Mouse (Mus musculus) limb, embryonic 12.5 days (tissue): ENCODE data around the gene Rcc1. TPM values are rescaled to one million over a fixed set of nuclear protein-coding genes. Genes with fewer than 3 reads are reported as not detected.
"Not testable (repeated sequence)": the region's sequence is repeated elsewhere in the genome, so short reads cannot be mapped to it uniquely, and the experiment has no call there.

Experiments
- ATAC-seq: fragments of 200-750 bp; cut with Nextera tagmentation; 2 replicates; pipeline ENCODE4 v1.8.0; 2017; ENCODE audit warnings: low read depth, moderate TSS enrichment; ENCODE audit not compliant: insufficient number of reproducible peaks, insufficient read depth, low FRiP score, low TSS enrichment
- H3K27ac ChIP-seq: fragments of 300-500 bp; sonication (generic); 2 replicates; pipeline ENCODE4 v1.5.1; 2016; ENCODE audit warnings: mild to moderate bottlenecking, moderate library complexity
- H3K27me3 ChIP-seq: fragments of 300-500 bp; sonication (generic); 2 replicates; pipeline ENCODE4 v1.6.1; 2016; ENCODE audit warnings: mild to moderate bottlenecking, moderate library complexity
- H3K36me3 ChIP-seq: fragments of 300-500 bp; sonication (generic); 2 replicates; pipeline ENCODE4 v1.6.1; 2016; ENCODE audit warnings: mild to moderate bottlenecking, moderate library complexity
- H3K4me1 ChIP-seq: fragments of 300-500 bp; sonication (generic); replicated peaks from 2 replicates; pipeline ENCODE4 v1.6.1; 2016
- H3K4me2 ChIP-seq: fragments of 300-500 bp; sonication (generic); 2 replicates; pipeline ENCODE4 v1.6.1; 2016; ENCODE audit warnings: mild to moderate bottlenecking, moderate library complexity
- H3K4me3 ChIP-seq: fragments of 300-500 bp; sonication (generic); replicated peaks from 2 replicates; pipeline ENCODE4 v1.5.1; 2016; ENCODE audit warnings: mild to moderate bottlenecking
- H3K9ac ChIP-seq: fragments of 300-500 bp; sonication (generic); replicated peaks from 2 replicates; pipeline ENCODE4 v1.6.1; 2016; ENCODE audit warnings: mild to moderate bottlenecking, moderate library complexity
- H3K9me3 ChIP-seq: fragments of 300-500 bp; sonication (generic); 2 replicates; pipeline ENCODE4 v1.6.1; 2016; ENCODE audit warnings: mild to moderate bottlenecking, moderate library complexity
- WGBS: fragments of 180-500 bp; shearing (Covaris S2); methylation state at CpG from one replicate; pipeline ENCODE4 v1.1.7; 2016; 5-methylcytosine and 5-hydroxymethylcytosine counted together
- polyA plus RNA-seq: library from polyadenylated mRNA; unstranded; fragments of >200 nt; fragmentation: Nextera tagmentation; extraction: Ambion mirVana; gene quantifications from 2 replicates; pipeline ENCODE4 v1.2.1, GENCODE M21; 2016

Gene Rcc1
- polyA plus RNA-seq, 1 experiment from 2014 or later, result 102 TPM

DNA sequence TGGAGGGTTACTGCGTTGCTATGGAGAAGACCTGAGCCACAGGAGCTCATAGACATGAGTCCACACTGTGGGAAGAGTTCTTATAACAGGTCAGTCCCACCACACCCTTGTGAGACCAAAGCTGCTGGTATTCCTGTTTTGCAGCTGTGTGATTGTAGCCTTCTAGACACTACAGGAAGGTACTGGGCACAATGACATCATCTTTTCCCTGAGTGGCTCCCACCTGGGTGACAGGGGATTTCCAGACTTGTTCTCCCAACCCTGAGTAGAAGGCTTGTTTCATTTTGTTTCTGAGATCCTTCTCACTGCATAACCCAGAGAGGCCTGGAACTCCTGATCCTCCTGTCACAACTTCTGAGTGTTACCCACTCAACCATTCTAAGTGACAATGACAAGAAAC, 53.6 kb downstream of the Rcc1 start:
- Histone ChIP-seq H3K4me3 (no peak overlapping the region), H3K9me3 (no peaks in the 10 kb centered on the region), H3K4me1 (peaks cover 8% of the 10 kb centered on the region), H3K9ac (no peak overlapping the region), H3K27ac (no peak overlapping the region), H3K36me3 (no peaks in the 10 kb centered on the region), H3K4me2 (no peak overlapping the region), H3K27me3 (no peaks in the 10 kb centered on the region)
- no peak for ATAC-seq
- WGBS, result 92% methylated on average over 1 of the region's 1 CpGs

DNA sequence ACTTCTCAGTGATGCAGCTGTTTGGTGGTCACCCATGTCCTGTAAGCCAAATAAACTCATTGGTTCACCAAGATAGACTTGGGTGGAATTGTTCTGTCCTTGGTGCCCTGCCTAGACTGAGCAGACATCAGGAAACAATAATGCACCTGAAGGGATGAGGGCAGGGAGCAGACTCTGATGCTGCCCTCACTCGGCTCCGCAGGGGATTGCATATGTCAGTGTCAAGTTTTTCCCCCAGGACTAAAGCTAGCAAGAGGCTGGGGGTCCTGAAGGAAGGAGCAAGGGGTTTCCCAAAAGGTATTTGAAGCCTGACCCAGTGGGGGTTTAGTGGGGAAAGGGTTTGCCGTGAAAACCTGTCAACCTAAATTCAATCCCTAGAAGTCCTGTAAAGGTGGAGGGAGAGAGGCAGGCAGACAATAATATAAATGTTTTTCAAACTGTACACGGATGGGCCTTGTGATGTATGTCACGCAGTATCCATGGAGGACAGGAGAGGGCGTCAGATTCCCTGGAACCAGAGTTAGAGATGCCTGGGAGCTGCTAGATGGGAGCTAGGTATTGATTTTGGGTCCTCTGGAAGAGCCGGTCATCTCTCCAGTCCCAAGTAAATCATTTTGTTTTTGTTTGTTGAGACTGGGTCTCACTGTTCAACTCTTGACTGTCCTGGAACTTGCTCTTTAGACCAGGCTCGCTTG, 57.6 kb downstream of the Rcc1 start:
- Histone ChIP-seq H3K36me3 (peaks cover 39% of the 10 kb centered on the region), H3K9me3 (0 out of 2 replicates have a peak, but pooled peaks cover 4% of the 10 kb centered on the region), H3K27ac (no peak overlapping the region), H3K9ac (no peak overlapping the region), H3K27me3 (no peaks in the 10 kb centered on the region), H3K4me2 (no peak overlapping the region), H3K4me3 (no peak overlapping the region), H3K4me1 (no peaks in the 10 kb centered on the region)
- WGBS, result 49% methylated on average over 8 of the region's 8 CpGs
- ATAC-seq, result no peak

DNA sequence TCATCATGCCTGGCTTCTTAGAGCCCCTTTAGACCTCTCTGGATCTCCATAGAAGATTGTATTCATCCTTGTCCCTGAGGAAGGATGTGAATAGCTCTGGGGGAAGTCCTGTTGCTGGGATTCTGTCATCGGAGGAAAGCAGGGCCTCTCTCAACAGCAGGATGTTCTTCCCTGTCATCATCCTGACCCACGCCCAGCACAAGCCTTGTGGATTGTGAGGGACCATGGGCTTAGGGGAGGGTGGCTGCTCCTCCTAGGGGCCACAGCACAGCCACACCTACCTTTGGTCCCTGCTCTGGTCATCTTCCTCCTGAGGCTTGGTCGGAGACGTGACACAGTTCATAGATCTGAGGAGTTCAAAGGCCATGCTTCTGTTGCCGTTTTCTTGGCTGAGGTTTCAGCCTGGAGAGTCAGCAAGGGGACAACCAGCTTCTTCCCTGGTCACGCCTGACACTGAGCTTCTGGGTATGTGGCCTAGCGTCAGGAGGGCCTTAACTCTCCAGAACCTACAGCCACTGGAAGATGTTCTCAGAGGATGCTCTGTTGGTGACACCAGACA, 59.6 kb downstream of the Rcc1 start:
- no peaks in the 10 kb centered on the region for H3K4me1 ChIP-seq
- H3K27me3 ChIP-seq, result no peaks in the 10 kb centered on the region
- H3K36me3 ChIP-seq, result peaks cover 54% of the 10 kb centered on the region
- H3K9me3 ChIP-seq, result 0 out of 2 replicates have a peak, but pooled peaks cover 4% of the 10 kb centered on the region
- H3K9ac ChIP-seq, result no peak overlapping the region
- H3K4me2 ChIP-seq, result no peak overlapping the region
- H3K27ac ChIP-seq, result no peak overlapping the region
- no peak overlapping the region for H3K4me3 ChIP-seq
- no peak for ATAC-seq
- 86% methylated on average over 7 of the region's 7 CpGs for WGBS

DNA sequence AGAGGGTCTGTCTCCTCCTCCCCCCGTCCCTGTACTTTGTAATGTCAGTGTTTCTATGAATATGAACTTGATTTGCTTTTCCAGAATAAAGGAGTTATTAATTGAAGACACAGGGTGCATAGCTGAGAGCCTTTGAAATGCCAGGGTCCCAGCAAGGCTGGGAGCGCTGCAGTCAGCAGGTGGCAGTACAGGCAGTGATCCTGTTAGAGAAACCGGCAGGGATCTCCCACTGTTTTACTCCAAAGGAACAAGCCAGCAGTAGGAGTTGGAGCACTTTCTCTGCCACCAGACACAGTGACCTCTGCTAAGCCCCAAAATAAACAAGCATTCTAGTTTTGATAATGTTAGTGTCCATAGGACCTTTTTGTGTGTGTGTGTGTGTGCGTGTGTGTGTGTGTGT, 60.4 kb downstream of the Rcc1 start:
- H3K4me2 ChIP-seq, result no peak overlapping the region
- ATAC-seq, result no peak
- H3K4me1 ChIP-seq, result no peaks in the 10 kb centered on the region
- H3K36me3 ChIP-seq, result peaks cover 54% of the 10 kb centered on the region
- whole genome bisulfite sequencing, result 46% methylated on average over 4 of the region's 4 CpGs
- no peaks in the 10 kb centered on the region for H3K27me3 ChIP-seq
- no peak overlapping the region for H3K9ac ChIP-seq
- no peak overlapping the region for H3K4me3 ChIP-seq
- H3K27ac ChIP-seq, result no peak overlapping the region
- H3K9me3 ChIP-seq, result 0 out of 2 replicates have a peak, but pooled peaks cover 4% of the 10 kb centered on the region

DNA sequence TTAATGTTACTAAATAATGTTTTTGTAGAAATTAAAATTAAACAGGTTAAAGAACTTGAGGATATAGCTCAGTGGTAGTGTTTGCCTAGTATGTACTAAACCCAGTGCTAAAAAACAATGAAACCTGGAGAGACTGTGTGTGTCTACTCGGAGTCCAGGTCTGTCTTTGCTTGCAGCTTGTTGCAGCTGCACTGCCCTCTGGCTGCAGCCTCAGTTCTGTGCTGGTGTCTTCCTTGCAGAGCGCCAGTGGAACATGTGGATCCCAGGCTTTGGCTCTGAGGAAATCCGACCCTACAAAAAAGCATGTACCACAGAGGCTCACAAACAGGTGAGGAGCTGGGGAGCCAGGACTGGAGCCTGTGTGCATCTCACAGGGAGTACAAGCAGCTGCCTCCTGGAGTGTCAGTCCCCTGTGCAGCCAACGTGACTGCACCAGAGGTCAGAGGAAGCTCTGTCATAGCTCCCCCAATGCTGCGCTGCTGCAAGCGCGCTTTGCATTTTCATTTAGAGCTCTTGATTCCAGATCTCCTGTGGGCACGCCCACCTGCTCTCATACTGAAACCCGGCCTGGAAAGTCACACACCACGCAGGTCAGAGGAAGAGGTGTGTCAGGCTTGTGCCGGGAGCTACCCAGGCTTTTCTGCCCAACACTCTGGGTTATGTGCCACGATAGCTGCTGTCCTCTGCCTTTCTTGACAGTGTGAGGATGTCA, 61.6 kb downstream of the Rcc1 start:
- no peak overlapping the region for H3K4me3 ChIP-seq
- no peak overlapping the region for H3K4me2 ChIP-seq
- H3K4me1 ChIP-seq, result no peaks in the 10 kb centered on the region
- H3K27me3 ChIP-seq, result no peaks in the 10 kb centered on the region
- 83% methylated on average over 12 of the region's 12 CpGs for WGBS
- no peak overlapping the region for H3K27ac ChIP-seq
- ATAC-seq, result no peak
- H3K36me3 ChIP-seq, result peaks cover 59% of the 10 kb centered on the region
- no peak overlapping the region for H3K9ac ChIP-seq
- 0 out of 2 replicates have a peak, but pooled peaks cover 4% of the 10 kb centered on the region for H3K9me3 ChIP-seq

DNA sequence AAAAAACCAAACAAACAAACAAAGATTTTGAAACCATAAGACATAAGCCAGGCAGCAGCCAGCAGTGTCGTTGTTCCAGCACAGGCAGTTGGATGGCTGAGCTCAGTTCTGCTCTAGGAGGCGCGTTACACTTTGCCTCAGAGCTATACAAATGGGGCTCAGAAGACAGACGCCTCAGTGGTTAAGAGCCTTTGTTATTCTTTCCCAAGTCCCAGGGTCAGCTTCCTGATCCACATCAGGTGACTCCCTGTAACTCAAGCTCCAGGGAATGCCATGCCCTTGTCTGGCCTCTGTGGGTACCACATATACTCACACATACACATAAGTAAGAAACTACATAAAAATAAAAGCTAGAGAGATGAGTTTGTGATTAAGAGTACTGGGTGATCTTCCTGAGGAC, 62.3 kb downstream of the Rcc1 start:
- Histone ChIP-seq H3K27me3 (no peaks in the 10 kb centered on the region), H3K36me3 (peaks cover 66% of the 10 kb centered on the region), H3K4me3 (no peak overlapping the region), H3K4me1 (no peaks in the 10 kb centered on the region), H3K4me2 (no peak overlapping the region), H3K9ac (no peak overlapping the region), H3K9me3 (0 out of 2 replicates have a peak, but pooled peaks cover 4% of the 10 kb centered on the region), H3K27ac (no peak overlapping the region)
- ATAC-seq, result no peak
- WGBS, result 92% methylated on average over 4 of the region's 4 CpGs

DNA sequence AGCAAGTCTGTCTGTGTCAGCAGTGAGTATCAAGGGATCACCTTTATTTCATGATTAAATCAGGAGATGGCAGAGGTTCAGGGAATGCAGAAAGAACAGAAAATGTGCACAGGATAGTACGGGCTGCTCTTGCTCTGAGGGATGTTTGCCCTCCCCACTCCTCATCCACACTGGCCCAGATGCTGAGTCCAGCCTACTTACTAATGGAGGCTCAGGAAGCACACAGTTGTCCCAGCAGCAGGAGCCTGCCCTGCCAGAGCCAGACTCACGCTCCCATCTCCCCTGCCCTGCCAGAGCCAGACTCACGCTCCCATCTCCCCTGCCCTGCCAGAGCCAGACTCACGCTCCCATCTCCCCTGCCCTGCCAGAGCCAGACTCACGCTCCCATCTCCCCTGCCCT, 64.6 kb downstream of the Rcc1 start:
- not testable (repeated sequence) for H3K9ac ChIP-seq, H3K4me3 ChIP-seq, ATAC-seq, H3K27ac ChIP-seq, H3K27me3 ChIP-seq, H3K4me2 ChIP-seq, H3K4me1 ChIP-seq, H3K9me3 ChIP-seq
- peaks cover 75% of the 10 kb centered on the region for H3K36me3 ChIP-seq
- 70% methylated on average over 3 of the region's 5 CpGs for WGBS

Other genes with a start within 250 kb of the Rcc1 start
- 0.51 and 0.69 TPM in 2 replicates for gene Oprd1, start 209.1 kb downstream of the Rcc1 start, polyA plus RNA-seq
- gene Ythdf2, start 141.3 kb downstream of the Rcc1 start, polyA plus RNA-seq, result 143 and 149 TPM in 2 replicates
- 44.4 and 47.1 TPM in 2 replicates for gene Gmeb1, start 92.0 kb downstream of the Rcc1 start, polyA plus RNA-seq
- gene Taf12, start 79.2 kb downstream of the Rcc1 start, polyA plus RNA-seq, result 58.9 and 59.8 TPM in 2 replicates
- 1.3 and 1.5 TPM in 2 replicates for gene Rab42, start 50.2 kb downstream of the Rcc1 start, polyA plus RNA-seq
- 84.7 and 87.5 TPM in 2 replicates for gene Trnau1ap, start 24.1 kb downstream of the Rcc1 start, polyA plus RNA-seq
- gene Phactr4, start 68.9 kb upstream of the Rcc1 start, polyA plus RNA-seq, result 19.7 and 25.6 TPM in 2 replicates
- 30.4 and 35.0 TPM in 2 replicates for gene Med18, start 110.3 kb upstream of the Rcc1 start, polyA plus RNA-seq
- gene Sesn2, start 156.9 kb upstream of the Rcc1 start, polyA plus RNA-seq, result 11.0 and 11.3 TPM in 2 replicates
- 1,138 and 1,150 TPM in 2 replicates for gene Atpif1, start 180.1 kb upstream of the Rcc1 start, polyA plus RNA-seq
- gene Dnajc8, start 181.9 kb upstream of the Rcc1 start, polyA plus RNA-seq, result 190 and 191 TPM in 2 replicates
- 0.23 and 0.33 TPM in 2 replicates for gene Ptafr, start 210.5 kb upstream of the Rcc1 start, polyA plus RNA-seq